Mouse (Mus musculus): ENCODE measurements around the gene Csnk2a2.

The Csnk2a2 gene

GRCm38 (mm10) chr8:95426781-95427281, 63.0 kb downstream of the Csnk2a2 start:
- peak; percentile 40 to 43 for DNase-seq (ENCODE audit: low spot score in 2 of 2)

- DNase-seq (ENCODE audit: low spot score in 2 of 2): no peak
Observed at GRCm38 (mm10) chr8:95424682-95425081, 65.2 kb downstream of the Csnk2a2 start.

GRCm38 (mm10) chr8:95422193-95422810, 67.5 kb downstream of the Csnk2a2 start:
- no peak for DNase-seq (ENCODE audit: low spot score in 2 of 2)

GRCm38 (mm10) chr8:95411309-95411972, 78.4 kb downstream of the Csnk2a2 start:
- no peak for DNase-seq (ENCODE audit: low spot score in 2 of 2)

DNA sequence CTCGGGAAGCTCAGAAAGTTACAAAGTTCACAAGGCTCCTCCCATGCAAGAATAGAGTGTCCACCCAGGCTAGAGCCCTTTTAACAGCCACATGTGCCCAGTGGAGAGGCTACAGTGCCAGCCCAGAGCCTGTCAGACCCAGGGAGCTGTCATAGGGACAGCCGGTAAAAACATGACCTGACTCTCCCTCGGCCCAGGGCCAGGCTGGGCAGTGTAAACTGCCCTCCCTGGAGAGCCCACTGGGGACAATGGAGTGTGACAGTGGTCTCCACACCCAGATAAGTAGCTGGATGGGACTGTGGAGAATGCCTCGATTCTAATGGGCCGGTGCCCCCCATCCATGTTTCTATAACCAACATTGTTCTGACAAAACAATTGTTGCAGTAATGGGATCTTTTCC, 80.3 kb downstream of the Csnk2a2 start:
- DNase-seq (ENCODE audit: low spot score in 2 of 2): no peak

- no peak for DNase-seq (ENCODE audit: low spot score in 2 of 2)
Observed at GRCm38 (mm10) chr8:95401091-95401490, 88.7 kb downstream of the Csnk2a2 start.

GRCm38 (mm10) chr8:95399131-95399530, 90.7 kb downstream of the Csnk2a2 start:
- no peak for DNase-seq (ENCODE audit: low spot score in 2 of 2)

- DNase-seq (ENCODE audit: low spot score in 2 of 2): no peak
Observed at GRCm38 (mm10) chr8:95397201-95397600, 92.6 kb downstream of the Csnk2a2 start.

GRCm38 (mm10) chr8:95396752-95397151, 93.1 kb downstream of the Csnk2a2 start:
- DNase-seq (ENCODE audit: low spot score in 2 of 2): no peak
